Mouse (Mus musculus) myocyte (in vitro differentiated cells): ENCODE data around the gene Pde8b.

Experiments
- CEBPB ChIP-seq: IDR thresholded peaks from 2 replicates; pipeline ENCODE4 v1.6.1; 2011; ENCODE audit warnings: mild to moderate bottlenecking, moderate library complexity; ENCODE audit not compliant: poor library complexity, insufficient read depth, severe bottlenecking
- E2F4 ChIP-seq: IDR thresholded peaks from one replicate; pipeline ENCODE4 v1.6.1; 2011; ENCODE audit warnings: mild to moderate bottlenecking, control low read depth, moderate library complexity; ENCODE audit not compliant: insufficient read depth
- MAX ChIP-seq: IDR thresholded peaks from one replicate; pipeline ENCODE4 v1.6.1; 2011; ENCODE audit warnings: low read depth, mild to moderate bottlenecking, control low read depth
- MYOD1 ChIP-seq, 3 experiments: IDR thresholded peaks; one replicate each; pipeline ENCODE4 v1.6.1; 2011; ENCODE audit warnings: control low read depth in 2 of 3, low read depth in 2 of 3, mild to moderate bottlenecking in 2 of 3, moderate library complexity in 1 of 3; ENCODE audit not compliant: insufficient read length in 2 of 3, control insufficient read depth in 1 of 3
- MYOG ChIP-seq, 3 experiments: IDR thresholded peaks; one replicate each; pipeline ENCODE4 v1.6.1; 2011; ENCODE audit warnings: control low read depth in 2 of 3, low read depth in 2 of 3, mild to moderate bottlenecking in 2 of 3; ENCODE audit not compliant: insufficient read length in 2 of 3, control insufficient read depth in 1 of 3, insufficient read depth in 1 of 3
- POLR2A ChIP-seq: IDR thresholded peaks from one replicate; pipeline ENCODE4 v1.6.1; 2011; ENCODE audit warnings: low read depth, mild to moderate bottlenecking, control low read depth, moderate library complexity; ENCODE audit not compliant: insufficient read length
- POLR2AphosphoS2 ChIP-seq: IDR thresholded peaks from one replicate; pipeline ENCODE4 v1.6.1; 2011; ENCODE audit warnings: low read depth, control low read depth; ENCODE audit not compliant: insufficient read length
- SRF ChIP-seq: IDR thresholded peaks from one replicate; pipeline ENCODE4 v1.6.1; 2011; ENCODE audit warnings: low read depth; ENCODE audit not compliant: control insufficient read depth, insufficient read length
- TCF12 ChIP-seq: IDR thresholded peaks from one replicate; pipeline ENCODE4 v1.6.1; 2011; ENCODE audit warnings: mild to moderate bottlenecking, control low read depth; ENCODE audit not compliant: poor library complexity, insufficient read depth, severe bottlenecking
- TCF3 ChIP-seq: IDR thresholded peaks from one replicate; pipeline ENCODE4 v1.6.1; 2011; ENCODE audit warnings: low read depth, control low read depth; ENCODE audit not compliant: insufficient read length
- USF1 ChIP-seq: IDR thresholded peaks from one replicate; pipeline ENCODE4 v1.6.1; 2011; ENCODE audit warnings: low read depth, mild to moderate bottlenecking, control low read depth, moderate library complexity

- TF ChIP-seq E2F4, result no peak
- TF ChIP-seq SRF, result no peak
- no peak for TF ChIP-seq POLR2AphosphoS2
- TF ChIP-seq POLR2A, result no peak
- peak; percentile 51 for TF ChIP-seq TCF12
- TF ChIP-seq CEBPB, result no peak
- TF ChIP-seq MAX, result no peak
- TF ChIP-seq MYOG (IDR thresholded peaks at IDR 0.05; ENCODE audit: control insufficient read depth in 1 of 3, insufficient read depth in 1 of 3, insufficient read length in 2 of 3, low read depth in 2 of 3), result peak; percentile 67 to 90 (median 73)
- peak; percentile 47 to 93 (median 92) for TF ChIP-seq MYOD1 (IDR thresholded peaks at IDR 0.05; ENCODE audit: control insufficient read depth in 1 of 3, insufficient read length in 2 of 3, low read depth in 2 of 3)
- no peak for TF ChIP-seq USF1
- peak; percentile 44 for TF ChIP-seq TCF3
These were observed 232.2 kb downstream of the Pde8b start for GRCm38 (mm10) chr13:95017916-95018315.
